Mouse (Mus musculus) myocyte (in vitro differentiated cells): ENCODE results near the gene Derl2.

Experiments
- CEBPB ChIP-seq: IDR thresholded peaks from 2 replicates; pipeline ENCODE4 v1.6.1; 2011; ENCODE audit warnings: mild to moderate bottlenecking, moderate library complexity; ENCODE audit not compliant: poor library complexity, insufficient read depth, severe bottlenecking
- E2F4 ChIP-seq: IDR thresholded peaks from one replicate; pipeline ENCODE4 v1.6.1; 2011; ENCODE audit warnings: mild to moderate bottlenecking, control low read depth, moderate library complexity; ENCODE audit not compliant: insufficient read depth
- MAX ChIP-seq: IDR thresholded peaks from one replicate; pipeline ENCODE4 v1.6.1; 2011; ENCODE audit warnings: low read depth, mild to moderate bottlenecking, control low read depth
- MYOD1 ChIP-seq, 3 experiments: IDR thresholded peaks; one replicate each; pipeline ENCODE4 v1.6.1; 2011; ENCODE audit warnings: control low read depth in 2 of 3, low read depth in 2 of 3, mild to moderate bottlenecking in 2 of 3, moderate library complexity in 1 of 3; ENCODE audit not compliant: insufficient read length in 2 of 3, control insufficient read depth in 1 of 3
- MYOG ChIP-seq, 3 experiments: IDR thresholded peaks; one replicate each; pipeline ENCODE4 v1.6.1; 2011; ENCODE audit warnings: control low read depth in 2 of 3, low read depth in 2 of 3, mild to moderate bottlenecking in 2 of 3; ENCODE audit not compliant: insufficient read length in 2 of 3, control insufficient read depth in 1 of 3, insufficient read depth in 1 of 3
- POLR2A ChIP-seq: IDR thresholded peaks from one replicate; pipeline ENCODE4 v1.6.1; 2011; ENCODE audit warnings: low read depth, mild to moderate bottlenecking, control low read depth, moderate library complexity; ENCODE audit not compliant: insufficient read length
- POLR2AphosphoS2 ChIP-seq: IDR thresholded peaks from one replicate; pipeline ENCODE4 v1.6.1; 2011; ENCODE audit warnings: low read depth, control low read depth; ENCODE audit not compliant: insufficient read length
- REST ChIP-seq: IDR thresholded peaks from one replicate; pipeline ENCODE4 v1.6.1; 2011; ENCODE audit warnings: mild to moderate bottlenecking, control low read depth, moderate library complexity; ENCODE audit not compliant: insufficient read depth, insufficient read length
- SRF ChIP-seq: IDR thresholded peaks from one replicate; pipeline ENCODE4 v1.6.1; 2011; ENCODE audit warnings: low read depth; ENCODE audit not compliant: control insufficient read depth, insufficient read length
- TCF12 ChIP-seq: IDR thresholded peaks from one replicate; pipeline ENCODE4 v1.6.1; 2011; ENCODE audit warnings: mild to moderate bottlenecking, control low read depth; ENCODE audit not compliant: poor library complexity, insufficient read depth, severe bottlenecking
- TCF3 ChIP-seq: IDR thresholded peaks from one replicate; pipeline ENCODE4 v1.6.1; 2011; ENCODE audit warnings: low read depth, control low read depth; ENCODE audit not compliant: insufficient read length
- USF1 ChIP-seq: IDR thresholded peaks from one replicate; pipeline ENCODE4 v1.6.1; 2011; ENCODE audit warnings: low read depth, mild to moderate bottlenecking, control low read depth, moderate library complexity

DNA sequence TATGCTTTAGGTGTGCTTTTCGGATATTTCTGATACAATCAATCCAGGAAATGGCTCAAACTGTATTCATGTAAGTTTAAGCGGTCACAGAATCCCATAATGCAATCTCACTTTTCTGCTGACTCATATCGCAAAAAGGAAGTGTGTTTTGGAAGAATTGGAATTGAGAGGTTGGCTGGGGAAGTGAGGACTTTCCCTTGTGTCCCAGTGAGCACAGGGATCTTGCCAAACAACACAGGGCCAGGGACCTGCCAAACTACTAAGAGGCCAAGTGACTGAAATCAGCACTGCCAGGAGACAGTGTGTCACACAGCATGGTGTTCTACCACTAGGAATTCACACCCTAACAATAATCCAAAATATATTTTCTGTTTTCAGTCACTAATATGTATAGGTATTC, 11.3 kb downstream of the Derl2 start:
- TF ChIP-seq MYOD1 (IDR thresholded peaks at IDR 0.05; ENCODE audit: control insufficient read depth in 1 of 3, insufficient read length in 2 of 3, low read depth in 2 of 3), result no peak
- no peak for TF ChIP-seq MAX
- no peak for TF ChIP-seq POLR2A
- TF ChIP-seq USF1, result no peak
- TF ChIP-seq TCF12, result no peak
- TF ChIP-seq E2F4, result no peak
- TF ChIP-seq CEBPB, result no peak
- no peak for TF ChIP-seq MYOG (IDR thresholded peaks at IDR 0.05; ENCODE audit: control insufficient read depth in 1 of 3, insufficient read depth in 1 of 3, insufficient read length in 2 of 3, low read depth in 2 of 3)
- TF ChIP-seq POLR2AphosphoS2, result no peak
- TF ChIP-seq SRF, result no peak
- TF ChIP-seq REST, result no peak
- no peak for TF ChIP-seq TCF3
